Mouse (Mus musculus) lung, postnatal 10 days (tissue): Measurements from ENCODE around the gene Med22.
"Not testable (repeated sequence)": the region's sequence is repeated elsewhere in the genome, so short reads cannot be mapped to it uniquely, and the experiment has no call there.

Source experiments
- DNase-seq: peaks from one replicate; pipeline ENCODE4 v3.0.0; 2021

The Med22 gene

GRCm38 (mm10) chr2:26915927-26916728 is 5.7 kb upstream of the Med22 start, which contains the start of the genes Surf2 and Surf1:
Gene Surf2, plus strand, starts transcription at chr2:26916367.
Gene Surf1, minus strand, starts transcription at chr2:26916530.
- DNase-seq: peak; percentile 86

DNA sequence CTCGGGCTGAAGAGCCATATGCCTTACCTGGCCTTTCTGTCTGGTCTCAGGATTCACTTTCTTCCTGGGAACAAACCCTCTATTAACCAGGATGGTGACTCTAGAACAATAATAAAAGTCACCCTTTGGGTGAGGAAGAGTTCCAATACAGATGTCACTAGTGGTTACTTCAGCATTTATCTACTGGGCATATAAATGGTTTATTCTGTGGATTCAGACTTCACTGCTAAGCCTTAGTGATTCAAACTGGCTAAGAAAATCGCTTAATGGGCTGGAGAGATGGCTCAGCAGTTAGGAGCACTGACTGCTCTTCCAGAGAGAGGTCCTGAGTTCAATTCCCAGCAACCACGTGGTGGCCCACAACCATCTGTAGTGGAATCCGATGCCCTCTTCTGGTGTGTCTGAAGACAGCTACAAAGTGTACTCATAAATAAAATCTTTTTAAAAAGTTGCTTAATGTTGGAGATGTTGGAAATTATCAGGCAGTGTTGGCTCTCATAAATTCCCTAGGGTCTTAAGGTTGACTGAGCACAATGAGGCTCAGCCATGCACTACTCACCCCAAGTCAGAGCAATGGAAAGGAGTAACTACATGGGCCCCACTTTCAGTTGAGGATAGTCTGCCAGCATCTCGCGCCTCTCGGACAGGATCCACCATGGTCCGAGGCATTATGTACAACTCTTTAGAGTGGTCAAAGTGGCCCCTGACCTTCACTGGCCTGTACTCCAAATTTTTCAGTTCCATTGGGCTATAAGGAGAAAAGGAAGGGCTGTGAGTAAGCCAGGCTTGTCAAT is 3.9 kb upstream of the Med22 start:
- DNase-seq: no peak

DNA sequence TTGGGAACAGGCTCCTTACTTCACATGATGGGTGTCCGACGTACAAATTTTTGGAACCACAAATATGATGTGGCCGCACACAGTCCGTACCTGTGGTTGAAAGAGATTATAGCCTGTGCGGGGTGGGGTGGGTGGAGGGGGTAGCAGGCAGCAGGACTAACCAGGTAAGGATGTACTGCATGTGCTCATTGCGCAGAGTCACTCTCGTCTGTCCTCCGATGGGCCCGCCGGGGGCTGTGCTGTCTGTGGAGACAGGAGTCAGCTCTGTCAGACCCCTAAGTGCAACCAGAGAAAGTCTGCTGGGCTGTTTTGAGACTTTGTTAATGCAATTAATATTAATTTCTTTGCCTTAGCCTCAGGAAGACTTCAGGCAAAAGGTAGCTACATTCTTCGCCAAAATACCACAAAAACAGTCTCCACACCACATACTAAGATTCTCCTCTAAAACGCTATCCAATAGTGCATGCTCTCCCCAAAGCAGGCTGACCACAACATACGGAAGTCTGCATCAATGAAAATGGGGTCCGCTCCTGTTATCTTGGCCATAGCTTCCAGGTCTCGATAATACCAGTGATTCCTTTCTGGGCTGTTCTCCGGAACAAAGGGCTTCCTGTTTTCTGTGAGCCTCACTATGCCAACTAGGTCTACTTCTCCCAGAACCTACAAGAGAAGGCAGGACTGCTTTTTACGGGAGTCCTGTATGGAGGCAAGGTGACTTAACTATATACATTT is 3.1 kb upstream of the Med22 start:
- no peak for DNase-seq

DNA sequence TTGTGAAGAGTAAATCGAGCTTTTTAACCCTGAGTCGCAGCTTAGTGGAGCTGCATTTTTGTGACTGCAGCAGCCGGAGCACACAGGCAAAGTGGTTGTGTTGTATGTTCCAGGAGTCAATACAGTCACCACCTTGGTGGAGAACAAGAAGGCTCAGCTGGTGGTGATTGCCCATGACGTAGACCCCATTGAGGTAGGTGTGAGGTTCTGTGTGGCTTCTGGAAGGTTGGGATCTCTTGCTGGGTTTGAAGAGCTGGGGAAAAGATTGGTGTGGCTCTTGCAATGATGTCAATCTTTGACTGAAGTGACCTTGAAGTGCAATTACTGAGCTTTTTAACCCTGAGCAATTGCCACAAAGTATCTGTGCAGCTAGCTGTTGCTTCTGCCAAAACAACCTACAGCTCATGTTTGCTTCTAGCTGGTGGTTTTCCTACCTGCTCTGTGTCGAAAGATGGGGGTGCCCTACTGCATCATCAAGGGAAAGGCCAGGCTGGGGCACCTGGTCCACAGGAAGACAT is 1.8 kb upstream of the Med22 start:
- DNase-seq: no peak

DNA sequence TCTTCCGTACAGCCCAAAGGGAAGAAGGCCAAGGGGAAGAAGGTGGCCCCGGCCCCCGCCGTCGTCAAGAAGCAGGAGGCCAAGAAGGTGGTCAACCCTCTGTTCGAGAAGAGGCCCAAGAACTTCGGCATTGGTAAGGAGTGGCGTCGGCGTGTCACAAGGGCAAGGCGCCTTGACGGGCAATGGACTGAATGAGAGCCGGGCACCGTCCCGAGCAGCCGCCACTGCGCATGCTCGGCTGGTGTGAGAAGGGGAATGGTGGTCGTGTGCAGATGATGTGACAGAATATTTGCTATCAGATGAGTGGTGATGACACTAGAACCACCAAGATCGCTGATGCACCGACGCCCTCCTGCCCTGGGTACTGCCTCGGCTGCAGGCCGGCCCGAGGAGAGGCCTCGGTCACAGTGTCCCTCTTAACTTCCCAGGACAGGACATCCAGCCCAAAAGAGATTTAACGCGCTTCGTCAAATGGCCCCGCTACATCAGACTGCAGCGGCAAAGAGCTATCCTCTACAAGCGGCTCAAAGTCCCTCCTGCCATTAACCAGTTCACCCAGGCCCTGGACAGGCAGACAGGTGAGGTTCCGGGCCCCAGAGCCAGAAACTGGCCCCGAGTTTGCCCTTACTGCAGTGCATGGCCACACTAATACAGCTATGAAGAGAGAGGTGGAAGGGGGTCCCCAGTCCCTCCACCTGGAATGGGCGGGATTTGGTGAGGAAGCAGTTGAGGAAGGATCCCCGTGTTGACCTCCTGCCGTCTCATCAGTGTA is 703 bp upstream of the Med22 start:
- DNase-seq: peak; percentile 78

DNA sequence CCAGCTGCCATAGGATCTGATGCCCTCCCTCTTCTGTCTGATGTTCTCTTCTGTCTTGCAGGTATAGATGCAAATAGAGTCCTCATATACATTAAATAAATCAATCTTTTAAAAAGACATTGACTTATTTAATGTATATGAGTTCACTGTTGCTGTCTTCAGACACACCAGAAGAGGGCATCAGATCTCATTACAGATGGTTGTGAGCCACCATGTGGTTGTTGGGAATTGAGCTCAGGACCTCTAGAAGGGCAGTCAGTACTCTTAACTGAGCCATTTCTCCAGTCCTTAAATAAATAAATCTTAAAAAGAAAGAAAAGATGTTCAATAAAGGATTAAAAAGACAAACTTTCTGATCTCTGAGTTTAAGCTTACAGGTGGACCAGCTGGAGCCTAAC is 1.1 kb downstream of the Med22 start:
- DNase-seq: no peak

DNA sequence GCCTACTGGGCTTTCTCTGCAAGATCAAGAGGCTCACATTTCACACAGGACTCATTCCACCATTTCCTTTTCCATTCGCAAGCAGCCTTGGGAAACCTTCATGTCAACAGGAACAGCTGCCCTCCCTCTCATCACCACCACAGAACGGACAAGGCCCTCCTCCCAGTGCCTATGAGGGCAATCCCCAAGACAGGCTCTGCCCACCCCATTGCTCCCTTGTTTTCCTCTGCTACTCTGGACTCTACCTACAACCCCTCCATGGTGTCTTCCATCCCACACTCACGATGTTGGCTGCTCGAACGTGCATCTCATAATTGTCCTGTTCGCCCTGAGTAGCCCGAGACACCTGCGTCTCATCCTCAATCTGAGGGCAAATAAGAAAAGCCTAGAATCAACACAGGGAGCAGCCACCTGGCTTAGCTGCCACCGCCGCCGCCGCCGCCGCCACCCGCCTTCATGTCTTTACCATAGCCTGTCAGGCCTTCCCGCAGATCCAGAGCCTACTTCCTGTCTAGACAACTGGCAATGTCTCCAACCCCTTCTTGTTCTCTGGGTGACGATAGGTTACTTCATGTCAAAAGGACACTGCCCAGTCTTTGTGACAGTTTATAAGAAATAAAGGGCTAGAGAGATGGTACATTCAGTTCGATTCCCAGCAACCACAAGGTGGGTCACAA is 1.6 kb downstream of the Med22 start:
- DNase-seq: no peak

GRCm38 (mm10) chr2:26907109-26907508 is 3.4 kb downstream of the Med22 start:
- DNase-seq: peak; percentile 81

DNA sequence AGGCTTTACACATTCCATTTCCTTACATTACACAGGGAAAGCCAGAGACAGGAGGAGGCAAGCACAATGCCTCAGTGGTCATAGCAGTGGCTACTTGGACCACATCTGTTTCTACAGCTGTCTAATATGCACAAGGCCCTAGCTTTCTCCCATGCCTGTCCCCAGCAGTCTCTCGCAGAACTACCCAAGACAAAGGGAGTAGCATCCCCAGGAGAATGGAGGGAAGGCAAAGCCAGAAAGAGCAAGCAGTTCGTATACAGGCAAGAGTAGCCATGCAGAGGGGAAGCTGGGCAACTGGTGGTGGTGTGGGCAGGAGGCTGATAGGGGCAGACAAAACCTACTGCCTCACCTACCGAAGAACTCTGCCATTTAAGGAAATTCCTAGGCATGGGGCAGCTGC is 4.0 kb downstream of the Med22 start:
- DNase-seq: no peak

DNA sequence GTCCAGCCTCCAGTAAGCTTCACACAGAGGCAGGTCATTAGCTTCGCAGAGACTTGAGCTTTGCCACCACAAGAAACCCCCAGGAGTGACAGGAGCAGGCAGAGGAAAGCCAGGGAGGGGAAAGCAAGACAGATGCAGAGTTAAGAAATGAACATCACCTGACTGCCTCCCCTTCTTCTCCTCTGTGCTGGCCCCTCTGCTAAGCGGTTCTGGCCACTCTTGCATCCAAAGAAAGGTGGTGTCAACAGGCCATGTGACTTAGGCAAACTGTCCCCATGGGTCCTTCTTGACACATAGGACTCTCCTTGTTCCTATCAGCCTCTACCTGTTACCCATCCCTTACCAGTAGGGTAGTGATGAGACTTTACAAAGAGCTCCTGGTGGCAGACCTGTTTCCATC is 4.5 kb downstream of the Med22 start:
- no peak for DNase-seq

DNA sequence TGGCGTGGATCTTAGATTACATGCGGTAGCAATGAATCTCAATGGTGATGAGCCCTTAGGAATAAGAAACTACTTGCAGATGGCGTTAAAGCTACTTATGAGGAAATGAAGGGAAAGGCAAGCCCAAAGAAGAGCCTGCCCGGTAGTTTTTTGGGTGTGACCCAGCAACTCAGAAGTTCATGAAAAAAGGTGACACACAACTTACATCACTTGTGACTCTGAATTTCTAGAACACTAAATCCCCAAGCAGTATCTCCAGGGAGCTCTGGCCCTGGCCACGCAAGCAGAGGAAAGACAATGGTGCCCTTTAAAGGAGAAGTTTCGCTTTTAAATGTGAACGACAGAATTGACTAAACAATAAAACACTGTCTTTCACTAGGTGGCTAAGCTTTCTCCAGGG is 7.2 kb downstream of the Med22 start:
- no peak for DNase-seq

DNA sequence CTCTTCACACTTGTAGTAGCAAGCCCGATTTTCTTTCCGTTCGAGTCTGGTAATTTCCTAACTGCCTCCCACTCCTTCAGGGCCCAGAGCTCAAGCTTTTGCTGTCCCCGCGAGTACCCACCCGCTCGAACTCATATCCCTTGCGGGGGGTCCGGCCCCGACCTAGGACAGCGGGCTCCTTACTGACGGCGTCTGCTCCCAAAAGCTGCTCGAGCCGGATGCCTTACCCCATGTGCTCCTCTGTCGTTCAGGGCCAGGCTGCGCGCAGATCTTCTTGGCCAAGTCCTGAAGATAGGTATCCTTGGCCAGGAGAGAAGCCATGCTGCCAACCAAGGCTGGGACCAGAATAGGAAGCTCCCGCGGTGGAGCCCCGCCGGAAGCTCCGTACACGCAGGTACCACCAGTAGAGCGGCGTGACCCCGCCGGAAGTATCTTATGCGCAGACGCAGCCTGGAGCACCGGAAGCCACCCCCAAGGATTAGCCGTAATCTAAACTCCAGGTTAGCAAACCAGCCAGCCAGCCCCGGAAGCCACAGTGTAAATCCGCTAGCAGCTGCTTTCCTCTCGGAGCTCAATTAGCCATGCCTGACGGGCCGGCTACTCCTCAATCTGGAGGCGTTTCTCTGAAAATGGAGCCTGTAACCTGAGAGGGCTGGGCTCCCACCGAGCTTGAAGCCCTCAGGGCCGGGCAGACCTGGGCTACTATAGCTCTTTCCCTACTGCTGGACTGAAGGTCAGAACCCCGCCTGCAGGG is 7.8 kb downstream of the Med22 start, which contains the start of gene Surf6:
Gene Surf6 (minus strand): TSS at position 413 of the 754 bp plus-strand sequence.
- DNase-seq: peak; percentile 97

DNA sequence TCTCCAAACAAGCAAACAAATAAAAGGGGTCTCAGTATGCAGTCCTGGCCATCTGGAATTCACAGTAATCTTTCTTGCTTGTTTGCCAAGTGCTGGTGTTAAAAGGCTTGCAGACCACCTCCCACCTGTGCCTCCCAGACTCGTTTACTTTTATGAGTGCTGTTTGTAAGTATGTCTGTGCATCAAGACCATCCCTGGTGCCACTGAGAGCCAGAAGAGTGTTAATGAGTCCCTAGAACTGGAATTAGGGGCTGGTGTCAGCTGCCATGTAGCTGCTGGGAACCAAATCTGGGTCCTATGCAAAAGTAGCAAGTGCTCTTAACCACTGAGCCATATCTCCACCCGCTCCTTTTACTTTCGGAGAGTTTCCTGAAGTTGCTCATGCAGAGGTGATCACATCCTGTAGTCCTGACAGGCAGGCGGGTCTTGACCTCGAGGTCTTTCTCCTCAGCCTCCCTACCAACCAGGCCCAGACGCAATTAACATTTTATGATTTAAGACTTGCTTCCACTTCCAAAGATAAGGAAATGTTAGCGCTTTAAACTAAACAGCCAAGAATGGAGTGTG is 8.6 kb downstream of the Med22 start:
- no peak for DNase-seq

- no peak for DNase-seq
These were observed 9.7 kb downstream of the Med22 start for GRCm38 (mm10) chr2:26900731-26901130.

DNA sequence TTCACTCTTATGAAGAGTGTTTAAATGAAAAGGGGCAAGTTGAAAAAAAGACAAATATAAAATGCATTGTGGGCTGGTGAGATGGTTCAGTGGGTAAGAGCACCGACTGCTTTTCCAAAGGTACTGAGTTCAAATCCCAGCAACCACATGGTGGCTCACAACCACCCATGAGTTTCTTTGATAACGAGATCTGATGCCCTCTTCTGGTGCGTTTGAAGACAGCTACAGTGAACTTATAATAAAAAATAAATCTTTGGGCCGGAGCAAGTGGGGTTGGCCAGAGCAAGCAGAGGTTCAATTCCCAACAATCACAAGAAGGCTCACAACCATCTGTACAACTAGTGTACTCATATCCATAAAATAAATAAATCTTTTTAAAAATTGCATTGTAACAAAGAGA is 14.6 kb downstream of the Med22 start:
- DNase-seq: no peak

DNA sequence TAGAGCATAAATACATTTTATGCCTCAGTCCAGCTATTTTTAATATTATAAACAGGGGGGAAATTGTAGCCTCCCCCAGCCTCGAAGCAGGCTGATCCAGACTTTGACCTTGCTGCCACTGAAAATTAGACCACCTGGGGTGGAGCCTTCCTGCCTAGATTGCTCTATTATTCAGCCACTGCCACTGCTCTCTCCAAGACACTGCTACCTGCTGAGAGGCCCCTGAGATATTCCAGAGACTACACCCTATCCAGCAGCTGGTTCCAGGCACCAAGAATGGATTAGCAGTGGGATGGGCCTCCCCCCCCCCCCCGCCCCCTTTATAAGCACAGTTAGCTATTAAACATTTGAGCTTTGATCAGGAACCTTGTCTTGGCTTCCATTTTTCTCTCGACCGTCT is 24.3 kb downstream of the Med22 start:
- not testable (repeated sequence) for DNase-seq

- DNase-seq: not testable (repeated sequence)
These were observed 24.9 kb downstream of the Med22 start for GRCm38 (mm10) chr2:26885541-26885940.

- DNase-seq: no peak
These were observed 31.9 kb downstream of the Med22 start for GRCm38 (mm10) chr2:26878571-26878970.

DNA sequence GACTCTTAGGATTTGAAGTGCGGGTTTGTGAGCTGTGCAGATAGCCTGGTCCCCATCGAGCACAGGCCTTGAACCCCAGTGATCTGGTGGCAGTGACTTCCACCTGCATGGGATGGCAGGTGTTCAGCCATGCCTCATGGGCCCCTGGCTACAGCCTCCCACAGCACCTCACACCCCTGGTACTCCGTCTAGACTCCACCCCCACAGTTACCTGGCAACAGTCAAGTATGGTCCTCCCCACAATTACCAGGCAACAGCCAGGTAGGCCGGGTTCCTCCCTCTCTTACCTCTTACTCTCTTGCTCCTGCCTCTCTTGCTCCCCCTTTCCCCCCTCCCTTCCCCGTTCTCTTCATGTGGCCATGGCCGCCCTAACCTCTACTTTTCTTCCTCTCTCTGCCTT is 39.8 kb downstream of the Med22 start:
- DNase-seq: no peak

GRCm38 (mm10) chr2:26864879-26865278 is 45.6 kb downstream of the Med22 start, which contains the start of gene Abo:
Gene Abo, minus strand, starts transcription at chr2:26864979.
- no peak for DNase-seq
